Mouse (Mus musculus) myocyte (in vitro differentiated cells): ENCODE measurements at regions not wholly inside any gene's neighbourhood (a gene's known extent, or its start where the extent isn't known, plus 50 kb on each side); places are given as distances from the start of the nearest gene placed in this dataset.

Experiments used
- H3K27me3 ChIP-seq: one replicate; pipeline ENCODE4 v1.6.1; 2011; ENCODE audit not compliant: control insufficient read depth, insufficient read depth, insufficient read length
- H3K36me3 ChIP-seq: one replicate; pipeline ENCODE4 v1.6.1; 2011; ENCODE audit not compliant: control insufficient read depth, insufficient read depth
- H3K4me2 ChIP-seq: one replicate; pipeline ENCODE4 v1.6.1; 2011; ENCODE audit warnings: low read depth, control low read depth
- H3K4me3 ChIP-seq: one replicate; pipeline ENCODE4 v1.5.1; 2011; ENCODE audit warnings: mild to moderate bottlenecking, control low read depth, moderate library complexity
- H3K79me2 ChIP-seq: one replicate; pipeline ENCODE4 v1.6.1; 2011; ENCODE audit not compliant: control insufficient read depth, insufficient read depth
- H3ac ChIP-seq: one replicate; pipeline ENCODE4 v1.6.1; 2011; ENCODE audit not compliant: control insufficient read depth, insufficient read length
- CEBPB ChIP-seq: IDR thresholded peaks from 2 replicates; pipeline ENCODE4 v1.6.1; 2011; ENCODE audit warnings: mild to moderate bottlenecking, moderate library complexity; ENCODE audit not compliant: poor library complexity, insufficient read depth, severe bottlenecking
- E2F4 ChIP-seq: IDR thresholded peaks from one replicate; pipeline ENCODE4 v1.6.1; 2011; ENCODE audit warnings: mild to moderate bottlenecking, control low read depth, moderate library complexity; ENCODE audit not compliant: insufficient read depth
- MAX ChIP-seq: IDR thresholded peaks from one replicate; pipeline ENCODE4 v1.6.1; 2011; ENCODE audit warnings: low read depth, mild to moderate bottlenecking, control low read depth
- MYOD1 ChIP-seq, 3 experiments: IDR thresholded peaks; one replicate each; pipeline ENCODE4 v1.6.1; 2011; ENCODE audit warnings: control low read depth in 2 of 3, low read depth in 2 of 3, mild to moderate bottlenecking in 2 of 3, moderate library complexity in 1 of 3; ENCODE audit not compliant: insufficient read length in 2 of 3, control insufficient read depth in 1 of 3
- MYOG ChIP-seq, 3 experiments: IDR thresholded peaks; one replicate each; pipeline ENCODE4 v1.6.1; 2011; ENCODE audit warnings: control low read depth in 2 of 3, low read depth in 2 of 3, mild to moderate bottlenecking in 2 of 3; ENCODE audit not compliant: insufficient read length in 2 of 3, control insufficient read depth in 1 of 3, insufficient read depth in 1 of 3
- POLR2A ChIP-seq: IDR thresholded peaks from one replicate; pipeline ENCODE4 v1.6.1; 2011; ENCODE audit warnings: low read depth, mild to moderate bottlenecking, control low read depth, moderate library complexity; ENCODE audit not compliant: insufficient read length
- POLR2AphosphoS2 ChIP-seq: IDR thresholded peaks from one replicate; pipeline ENCODE4 v1.6.1; 2011; ENCODE audit warnings: low read depth, control low read depth; ENCODE audit not compliant: insufficient read length
- REST ChIP-seq: IDR thresholded peaks from one replicate; pipeline ENCODE4 v1.6.1; 2011; ENCODE audit warnings: mild to moderate bottlenecking, control low read depth, moderate library complexity; ENCODE audit not compliant: insufficient read depth, insufficient read length
- SRF ChIP-seq: IDR thresholded peaks from one replicate; pipeline ENCODE4 v1.6.1; 2011; ENCODE audit warnings: low read depth; ENCODE audit not compliant: control insufficient read depth, insufficient read length
- TCF12 ChIP-seq: IDR thresholded peaks from one replicate; pipeline ENCODE4 v1.6.1; 2011; ENCODE audit warnings: mild to moderate bottlenecking, control low read depth; ENCODE audit not compliant: poor library complexity, insufficient read depth, severe bottlenecking
- TCF3 ChIP-seq: IDR thresholded peaks from one replicate; pipeline ENCODE4 v1.6.1; 2011; ENCODE audit warnings: low read depth, control low read depth; ENCODE audit not compliant: insufficient read length
- USF1 ChIP-seq: IDR thresholded peaks from one replicate; pipeline ENCODE4 v1.6.1; 2011; ENCODE audit warnings: low read depth, mild to moderate bottlenecking, control low read depth, moderate library complexity

- TF ChIP-seq MYOG (IDR thresholded peaks at IDR 0.05; ENCODE audit: control insufficient read depth in 1 of 3, insufficient read depth in 1 of 3, insufficient read length in 2 of 3, low read depth in 2 of 3) (no peak), POLR2A (no peak), E2F4 (no peak), TCF12 (no peak), MAX (no peak), USF1 (no peak), REST (no peak), POLR2AphosphoS2 (no peak), CEBPB (no peak), SRF (no peak), TCF3 (no peak)
- Histone ChIP-seq H3ac (no peak overlapping the region), H3K4me3 (no peak overlapping the region), H3K27me3 (no peaks in the 10 kb centered on the region), H3K79me2 (no peaks in the 10 kb centered on the region), H3K36me3 (no peaks in the 10 kb centered on the region), H3K4me2 (no peak overlapping the region)
Observed at GRCm38 (mm10) chr13:5605418-5605817, 255.9 kb upstream of the Klf6 start.

- no peaks in the 10 kb centered on the region for H3K79me2 ChIP-seq
- no peaks in the 10 kb centered on the region for H3K36me3 ChIP-seq
- H3K4me2 ChIP-seq, result no peak overlapping the region
- no peaks in the 10 kb centered on the region for H3K27me3 ChIP-seq
- H3K4me3 ChIP-seq, result no peak overlapping the region
- H3ac ChIP-seq, result no peak overlapping the region
- TF ChIP-seq SRF (no peak), CEBPB (no peak), MAX (no peak), USF1 (no peak), MYOG (IDR thresholded peaks at IDR 0.05; ENCODE audit: control insufficient read depth in 1 of 3, insufficient read depth in 1 of 3, insufficient read length in 2 of 3, low read depth in 2 of 3) (no peak), TCF3 (no peak), TCF12 (no peak), E2F4 (no peak), REST (no peak), POLR2AphosphoS2 (no peak), POLR2A (no peak), MYOD1 (IDR thresholded peaks at IDR 0.05; ENCODE audit: control insufficient read depth in 1 of 3, insufficient read length in 2 of 3, low read depth in 2 of 3) (no peak)
Observed at GRCm38 (mm10) chr13:5607462-5607861, 253.8 kb upstream of the Klf6 start.

DNA sequence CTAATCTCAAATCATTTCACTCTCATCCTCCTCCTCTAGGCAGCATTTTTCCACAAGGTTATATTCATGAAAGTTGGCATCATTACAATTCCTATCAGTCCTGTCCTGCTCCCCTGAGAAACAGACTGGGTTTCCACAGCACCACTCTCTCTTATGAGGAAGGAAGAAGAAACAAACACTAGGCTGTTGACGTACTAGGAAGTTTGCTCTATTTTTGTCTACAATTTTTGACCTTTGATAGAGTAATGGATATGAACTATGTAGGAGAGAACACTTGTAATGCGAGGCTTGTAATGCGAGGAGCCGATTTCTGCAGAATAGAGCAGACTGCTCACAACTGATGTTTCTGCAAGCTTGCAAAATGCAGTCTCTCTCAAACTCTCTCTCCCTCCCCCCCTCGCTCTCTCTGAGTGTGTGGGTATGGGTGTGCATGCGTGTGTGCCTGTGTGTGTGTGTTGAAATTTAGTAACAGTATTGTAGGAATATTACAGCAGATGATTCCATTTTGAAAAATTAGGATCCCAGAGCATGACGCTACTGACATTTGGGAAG, 247.0 kb upstream of the Klf6 start:
- Histone ChIP-seq H3K79me2 (no peaks in the 10 kb centered on the region), H3K4me3 (no peak overlapping the region), H3K4me2 (no peak overlapping the region), H3K27me3 (no peaks in the 10 kb centered on the region), H3ac (no peak overlapping the region), H3K36me3 (no peaks in the 10 kb centered on the region)
- no peak for TF ChIP-seq TCF12
- no peak for TF ChIP-seq MAX
- no peak for TF ChIP-seq MYOG (IDR thresholded peaks at IDR 0.05; ENCODE audit: control insufficient read depth in 1 of 3, insufficient read depth in 1 of 3, insufficient read length in 2 of 3, low read depth in 2 of 3)
- no peak for TF ChIP-seq CEBPB
- TF ChIP-seq SRF, result no peak
- no peak for TF ChIP-seq POLR2AphosphoS2
- no peak for TF ChIP-seq MYOD1 (IDR thresholded peaks at IDR 0.05; ENCODE audit: control insufficient read depth in 1 of 3, insufficient read length in 2 of 3, low read depth in 2 of 3)
- TF ChIP-seq TCF3, result no peak
- TF ChIP-seq POLR2A, result no peak
- no peak for TF ChIP-seq REST

- H3K27me3 ChIP-seq, result no peaks in the 10 kb centered on the region
- H3ac ChIP-seq, result no peak overlapping the region
- no peak overlapping the region for H3K4me2 ChIP-seq
- H3K4me3 ChIP-seq, result no peak overlapping the region
- no peaks in the 10 kb centered on the region for H3K79me2 ChIP-seq
- no peak for TF ChIP-seq SRF
- no peak for TF ChIP-seq MYOD1 (IDR thresholded peaks at IDR 0.05; ENCODE audit: control insufficient read depth in 1 of 3, insufficient read length in 2 of 3, low read depth in 2 of 3)
- no peaks in the 10 kb centered on the region for H3K36me3 ChIP-seq
Observed at GRCm38 (mm10) chr13:5614833-5615232, 246.4 kb upstream of the Klf6 start.

DNA sequence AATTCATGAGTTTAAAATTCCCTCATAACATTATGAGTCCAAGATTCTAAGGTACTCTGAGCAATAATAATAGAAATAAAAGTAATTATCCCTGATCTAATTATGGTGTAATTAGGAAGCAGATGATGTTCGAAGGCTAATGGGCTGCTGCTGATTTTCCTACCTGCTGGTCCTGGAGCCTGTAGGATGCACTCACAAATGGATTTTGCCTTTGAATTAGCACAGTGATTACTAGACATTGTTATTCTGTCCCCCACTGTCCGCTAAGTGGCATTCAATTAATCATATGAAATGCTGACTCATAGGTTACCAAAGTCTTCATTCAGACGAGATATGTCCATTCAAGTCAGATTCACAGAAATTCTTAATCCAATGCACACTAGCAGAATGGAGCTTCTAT, 246.0 kb upstream of the Klf6 start:
- Histone ChIP-seq H3K4me3 (no peak overlapping the region), H3K79me2 (no peaks in the 10 kb centered on the region), H3K4me2 (no peak overlapping the region), H3K27me3 (no peaks in the 10 kb centered on the region), H3ac (no peak overlapping the region), H3K36me3 (no peaks in the 10 kb centered on the region)
- TF ChIP-seq POLR2AphosphoS2 (no peak), MYOD1 (IDR thresholded peaks at IDR 0.05; ENCODE audit: control insufficient read depth in 1 of 3, insufficient read length in 2 of 3, low read depth in 2 of 3) (no peak), E2F4 (no peak), POLR2A (no peak), TCF3 (no peak), USF1 (no peak)
